Mouse (Mus musculus): ENCODE data around the gene Rfx8. TPM values are rescaled to one million over a fixed set of nuclear protein-coding genes. Genes with fewer than 3 reads are reported as not detected.

Rfx8 gene
- polyA plus RNA-seq, 1 experiment from 2014 or later = 0.27 TPM

DNA sequence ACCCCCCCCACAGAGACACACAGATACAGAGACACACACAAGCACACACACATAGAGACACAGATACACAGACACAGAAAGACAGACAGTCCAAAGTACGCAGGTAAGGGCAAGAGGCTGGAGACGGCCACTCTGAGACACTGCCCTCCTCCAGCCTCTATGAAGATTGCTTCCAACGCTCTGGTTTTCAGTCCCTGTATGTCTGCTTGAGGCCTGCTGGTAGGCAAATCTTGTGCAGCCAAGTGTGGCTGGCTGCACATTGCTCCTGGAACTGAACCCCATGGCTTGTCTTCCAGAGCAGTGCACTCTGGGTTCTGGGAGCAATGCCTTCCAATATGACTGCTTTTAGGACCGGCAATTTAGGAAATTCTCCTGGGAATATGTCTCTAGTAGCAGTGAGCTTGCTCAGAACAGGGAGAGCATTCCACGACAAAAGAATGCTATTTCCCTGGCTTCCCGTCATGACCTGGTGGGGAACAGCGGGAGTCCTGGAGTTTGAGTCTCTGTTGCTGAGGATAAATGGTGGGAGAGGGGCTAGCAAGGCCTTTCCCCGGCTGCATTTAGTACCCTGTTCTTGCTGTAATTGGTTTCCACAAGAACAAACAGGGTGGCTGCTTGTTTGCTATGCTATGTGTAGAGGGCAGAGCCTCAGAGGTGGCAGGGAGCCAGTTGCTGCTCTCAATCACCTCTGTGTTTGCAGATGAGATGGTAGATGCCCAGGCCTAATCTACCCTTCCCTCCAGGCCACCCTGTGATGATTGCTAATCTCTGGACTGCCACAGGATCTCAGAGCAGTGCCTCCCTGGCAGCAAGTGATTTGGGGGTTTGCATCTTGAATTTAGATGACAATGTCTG lies 74.7 kb downstream of the Rfx8 start:
- Histone ChIP-seq H3K4me2 (replicated peaks; ENCODE audit: low read depth, low read length) (no peak overlapping the region), H3K27me3 (replicated peaks; ENCODE audit: insufficient read depth, low read length) (peaks cover 9% of the 10 kb centered on the region), H3K9me3 (ENCODE audit: low read length) (no peaks in the 10 kb centered on the region), H3K36me3 (ENCODE audit: insufficient read depth, low read length) (no peaks in the 10 kb centered on the region), H3K9ac (replicated peaks; ENCODE audit: low read depth) (no peak overlapping the region), H3K27ac (ENCODE audit: low read length) (no peak overlapping the region), H3K4me1 (ENCODE audit: insufficient read depth, low read depth, low read length) (peaks cover 9% of the 10 kb centered on the region; the same call in 1 of the 2 replicates), H3K4me3 (ENCODE audit: low read depth, low read length) (no peak overlapping the region)
- no peak for TF ChIP-seq EP300 (IDR thresholded peaks at IDR 0.05)
- no peak for TF ChIP-seq CTCF (IDR thresholded peaks at IDR 0.05)
- DNase-seq (ENCODE audit: low spot score) (no peak), ATAC-seq (no peak)
- 49% methylated on average over 8 of the region's 8 CpGs for WGBS

DNA sequence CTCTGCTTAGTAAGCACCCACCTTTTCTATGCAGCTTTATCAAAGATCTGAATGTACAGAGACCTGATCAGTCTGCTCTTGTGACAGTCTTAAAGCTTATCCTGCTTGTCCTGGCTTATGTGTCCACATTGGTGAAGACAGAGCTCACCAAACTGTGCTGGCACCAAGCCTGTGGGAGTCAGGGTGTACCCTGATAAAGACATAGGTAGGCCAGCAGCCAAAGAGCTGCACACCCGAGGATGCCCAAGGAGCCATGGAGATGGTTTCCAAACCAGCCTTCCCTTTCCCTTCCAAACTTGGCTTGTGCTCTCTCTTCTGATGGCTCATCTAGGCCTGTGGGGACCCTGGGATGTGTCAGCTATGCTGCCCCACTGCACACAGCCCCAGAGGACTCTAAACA lies 76.5 kb downstream of the Rfx8 start:
- no peak for ATAC-seq
- WGBS = 35% methylated on average over 1 of the region's 1 CpGs
- Histone ChIP-seq H3K9ac (replicated peaks; ENCODE audit: low read depth) (no peak overlapping the region), H3K4me2 (replicated peaks; ENCODE audit: low read depth, low read length) (no peak overlapping the region), H3K4me1 (ENCODE audit: insufficient read depth, low read depth, low read length) (no peaks in the 10 kb centered on the region), H3K36me3 (ENCODE audit: insufficient read depth, low read length) (no peaks in the 10 kb centered on the region), H3K27ac (ENCODE audit: low read length) (no peak overlapping the region), H3K9me3 (ENCODE audit: low read length) (no peaks in the 10 kb centered on the region), H3K27me3 (replicated peaks; ENCODE audit: insufficient read depth, low read length) (no peaks in the 10 kb centered on the region; the same call in 1 of the 2 replicates), H3K4me3 (ENCODE audit: low read depth, low read length) (no peak overlapping the region)
- TF ChIP-seq EP300 (IDR thresholded peaks at IDR 0.05) (no peak), CTCF (IDR thresholded peaks at IDR 0.05) (no peak)
- no peak for DNase-seq (ENCODE audit: low spot score)

DNA sequence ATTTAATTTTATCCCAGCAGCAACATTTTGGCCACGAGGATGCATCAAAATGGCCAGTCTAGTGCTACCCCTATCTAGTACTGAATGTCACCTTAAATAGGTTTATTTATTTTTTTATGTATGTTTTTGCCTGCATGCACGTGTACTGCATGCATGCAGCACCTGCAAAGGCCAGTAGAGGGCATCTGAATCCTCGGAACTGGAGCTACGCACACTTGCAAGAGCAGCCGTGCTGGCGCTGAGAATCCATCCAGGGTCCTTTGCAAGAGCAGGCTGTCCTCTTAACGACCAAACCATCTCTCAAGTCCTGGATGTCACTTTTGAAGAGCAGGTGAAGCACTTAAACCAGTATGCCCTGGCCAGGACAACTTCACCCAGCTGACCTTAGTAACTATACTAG lies 79.1 kb downstream of the Rfx8 start:
- 85% methylated on average over 7 of the region's 7 CpGs for WGBS
- Histone ChIP-seq H3K4me2 (replicated peaks; ENCODE audit: low read depth, low read length) (no peak overlapping the region), H3K4me3 (ENCODE audit: low read depth, low read length) (no peak overlapping the region), H3K27ac (ENCODE audit: low read length) (no peak overlapping the region), H3K9ac (replicated peaks; ENCODE audit: low read depth) (no peak overlapping the region), H3K36me3 (ENCODE audit: insufficient read depth, low read length) (no peaks in the 10 kb centered on the region), H3K4me1 (ENCODE audit: insufficient read depth, low read depth, low read length) (no peaks in the 10 kb centered on the region), H3K27me3 (replicated peaks; ENCODE audit: insufficient read depth, low read length) (no peaks in the 10 kb centered on the region), H3K9me3 (ENCODE audit: low read length) (no peaks in the 10 kb centered on the region)
- TF ChIP-seq CTCF (IDR thresholded peaks at IDR 0.05) (peak; percentile 26; the same call in 1 of the 2 replicates), EP300 (IDR thresholded peaks at IDR 0.05) (no peak)
- DNase-seq (ENCODE audit: low spot score) = no peak
- ATAC-seq = no peak

DNA sequence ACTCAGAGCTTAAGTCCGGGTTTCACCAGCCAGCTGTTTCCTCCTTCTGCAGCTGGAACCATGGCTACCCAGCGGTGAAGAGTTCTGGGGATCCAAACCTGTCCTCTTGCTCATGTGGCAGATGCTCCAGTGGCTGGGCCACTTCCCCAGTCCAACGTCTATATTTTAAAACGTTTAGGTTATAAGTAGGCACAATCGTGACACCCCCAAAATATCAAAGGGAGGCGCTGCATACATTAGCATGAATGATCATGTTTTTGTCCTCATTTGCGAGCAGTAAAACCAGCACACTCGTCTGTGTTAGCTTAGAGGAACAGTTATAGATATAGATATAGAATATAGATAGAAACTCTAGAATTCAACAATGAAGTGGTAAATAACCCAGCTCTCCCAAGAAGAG lies 83.7 kb downstream of the Rfx8 start:
- no peak for ATAC-seq
- Histone ChIP-seq H3K4me3 (ENCODE audit: low read depth, low read length) (no peak overlapping the region), H3K9ac (replicated peaks; ENCODE audit: low read depth) (no peak overlapping the region), H3K4me2 (replicated peaks; ENCODE audit: low read depth, low read length) (no peak overlapping the region), H3K4me1 (ENCODE audit: insufficient read depth, low read depth, low read length) (no peaks in the 10 kb centered on the region), H3K27me3 (replicated peaks; ENCODE audit: insufficient read depth, low read length) (no peaks in the 10 kb centered on the region), H3K36me3 (ENCODE audit: insufficient read depth, low read length) (no peaks in the 10 kb centered on the region), H3K27ac (ENCODE audit: low read length) (no peak overlapping the region), H3K9me3 (ENCODE audit: low read length) (no peaks in the 10 kb centered on the region)
- 53% methylated on average over 8 of the region's 8 CpGs for WGBS
- no peak for DNase-seq (ENCODE audit: low spot score)
- TF ChIP-seq CTCF (IDR thresholded peaks at IDR 0.05) (no peak), EP300 (IDR thresholded peaks at IDR 0.05) (no peak)

DNA sequence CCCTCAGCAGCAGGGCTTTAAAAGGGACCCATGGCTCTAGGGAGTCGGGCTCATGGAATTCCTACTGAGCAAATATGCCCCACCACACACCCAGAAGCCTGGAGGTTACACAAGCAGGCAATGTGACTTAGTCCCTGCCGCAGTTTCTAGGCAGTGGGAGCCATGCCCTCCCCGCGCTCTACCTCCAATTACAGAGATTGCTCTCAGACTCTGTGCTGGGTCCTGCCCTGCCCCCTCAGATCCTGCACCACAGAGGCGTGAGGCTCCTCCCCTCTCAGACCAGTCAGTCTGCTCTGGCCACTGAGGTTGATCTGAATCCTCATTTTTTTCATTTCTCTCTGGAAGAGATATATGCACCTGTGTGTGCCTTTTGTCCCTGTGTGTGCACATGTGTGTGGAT lies 84.1 kb downstream of the Rfx8 start:
- H3K27me3 ChIP-seq (replicated peaks; ENCODE audit: insufficient read depth, low read length) = no peaks in the 10 kb centered on the region
- H3K4me2 ChIP-seq (replicated peaks; ENCODE audit: low read depth, low read length) = no peak overlapping the region
- 4% methylated on average over 5 of the region's 5 CpGs for WGBS
- H3K27ac ChIP-seq (ENCODE audit: low read length) = no peak overlapping the region
- H3K4me3 ChIP-seq (ENCODE audit: low read depth, low read length) = no peak overlapping the region
- no peaks in the 10 kb centered on the region for H3K9me3 ChIP-seq (ENCODE audit: low read length)
- H3K9ac ChIP-seq (replicated peaks; ENCODE audit: low read depth) = no peak overlapping the region
- no peaks in the 10 kb centered on the region for H3K4me1 ChIP-seq (ENCODE audit: insufficient read depth, low read depth, low read length)
- ATAC-seq = peak; percentile 78
- DNase-seq (ENCODE audit: low spot score) = peak; percentile 51
- TF ChIP-seq CTCF (IDR thresholded peaks at IDR 0.05) (no peak), EP300 (IDR thresholded peaks at IDR 0.05) (no peak)
- no peaks in the 10 kb centered on the region for H3K36me3 ChIP-seq (ENCODE audit: insufficient read depth, low read length)

DNA sequence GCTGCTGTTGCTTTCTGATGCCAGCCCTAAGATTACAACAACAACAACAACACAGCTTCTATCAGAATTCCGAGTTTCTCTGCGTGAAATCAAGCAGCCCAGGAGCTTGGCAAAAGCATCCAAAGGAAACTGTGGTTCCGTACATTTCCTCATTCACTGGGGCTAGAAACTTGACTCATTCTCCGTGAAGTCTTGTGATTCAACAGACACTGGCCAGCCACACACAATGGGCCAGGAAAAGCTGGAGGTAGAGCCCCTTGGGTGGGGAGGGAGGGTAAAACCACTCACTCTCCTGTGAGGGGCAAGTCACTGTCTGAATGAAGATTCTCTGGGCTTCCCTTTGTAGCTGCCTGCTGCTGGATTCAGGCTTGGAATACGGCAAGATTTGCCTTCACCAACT lies 84.6 kb downstream of the Rfx8 start:
- no peak overlapping the region for H3K4me3 ChIP-seq (ENCODE audit: low read depth, low read length)
- no peaks in the 10 kb centered on the region for H3K27me3 ChIP-seq (replicated peaks; ENCODE audit: insufficient read depth, low read length)
- no peaks in the 10 kb centered on the region for H3K36me3 ChIP-seq (ENCODE audit: insufficient read depth, low read length)
- H3K4me1 ChIP-seq (ENCODE audit: insufficient read depth, low read depth, low read length) = no peaks in the 10 kb centered on the region
- ATAC-seq (no peak), DNase-seq (ENCODE audit: low spot score) (no peak)
- TF ChIP-seq EP300 (IDR thresholded peaks at IDR 0.05) (no peak), CTCF (IDR thresholded peaks at IDR 0.05) (no peak)
- no peak overlapping the region for H3K4me2 ChIP-seq (replicated peaks; ENCODE audit: low read depth, low read length)
- no peak overlapping the region for H3K9ac ChIP-seq (replicated peaks; ENCODE audit: low read depth)
- WGBS = 34% methylated on average over 5 of the region's 5 CpGs
- H3K27ac ChIP-seq (ENCODE audit: low read length) = no peak overlapping the region
- H3K9me3 ChIP-seq (ENCODE audit: low read length) = no peaks in the 10 kb centered on the region

Data from lung, postnatal 0 days (tissue).